Mouse (Mus musculus) ES-CJ7 (cell line): ENCODE results near the gene Pan2.
"Not testable (repeated sequence)": the region's sequence is repeated elsewhere in the genome, so short reads cannot be mapped to it uniquely, and the experiment has no call there.

ENCODE experiments used
- DNase-seq: peaks from one replicate; pipeline ENCODE4 v3.0.0; 2011; ENCODE audit warnings: low read depth, low spot score

The Pan2 gene

GRCm38 (mm10) chr10:128283604-128284579, 19.2 kb upstream of the Pan2 start:
- DNase-seq = peak; percentile 86

GRCm38 (mm10) chr10:128290594-128290993, 12.5 kb upstream of the Pan2 start:
- not testable (repeated sequence) for DNase-seq

- no peak for DNase-seq
Observed at GRCm38 (mm10) chr10:128296370-128297090, 6.6 kb upstream of the Pan2 start.

GRCm38 (mm10) chr10:128297221-128297620, 5.9 kb upstream of the Pan2 start:
- no peak for DNase-seq

- no peak for DNase-seq
Observed at GRCm38 (mm10) chr10:128297622-128298021, 5.5 kb upstream of the Pan2 start.

- no peak for DNase-seq
Observed at GRCm38 (mm10) chr10:128298243-128298642, 4.9 kb upstream of the Pan2 start.

GRCm38 (mm10) chr10:128298702-128299171, 4.4 kb upstream of the Pan2 start, which contains the start of gene Il23a:
Gene Il23a (minus strand): TSS chr10:128298752.
- no peak for DNase-seq

GRCm38 (mm10) chr10:128302357-128302756, 778 bp upstream of the Pan2 start:
- DNase-seq = no peak

GRCm38 (mm10) chr10:128302785-128303125, 380 bp upstream of the Pan2 start:
- no peak for DNase-seq

GRCm38 (mm10) chr10:128309654-128310053, 6.5 kb downstream of the Pan2 start:
- peak; percentile 43 for DNase-seq

- DNase-seq = no peak
Observed at GRCm38 (mm10) chr10:128310177-128310576, 7.0 kb downstream of the Pan2 start.

- no peak for DNase-seq
Observed at GRCm38 (mm10) chr10:128310902-128311301, 7.8 kb downstream of the Pan2 start.

GRCm38 (mm10) chr10:128315578-128315977, 12.4 kb downstream of the Pan2 start:
- DNase-seq = no peak

- DNase-seq = peak; percentile 39
Observed at GRCm38 (mm10) chr10:128321641-128322040, 18.5 kb downstream of the Pan2 start.

GRCm38 (mm10) chr10:128322141-128323108, 19.3 kb downstream of the Pan2 start, which contains the start of gene Cnpy2:
Gene Cnpy2 (plus strand): TSS chr10:128322459.
- peak; percentile 98 for DNase-seq

- no peak for DNase-seq
Observed at GRCm38 (mm10) chr10:128323516-128323915, 20.4 kb downstream of the Pan2 start.

GRCm38 (mm10) chr10:128326825-128327224, 23.7 kb downstream of the Pan2 start:
- DNase-seq = no peak

GRCm38 (mm10) chr10:128327610-128328009, 24.5 kb downstream of the Pan2 start:
- peak; percentile 69 for DNase-seq

GRCm38 (mm10) chr10:128332358-128333249, 29.5 kb downstream of the Pan2 start:
- DNase-seq = not testable (repeated sequence)

GRCm38 (mm10) chr10:128335582-128335981, 32.4 kb downstream of the Pan2 start:
- DNase-seq = peak; percentile 83
